Mouse (Mus musculus) CD4-positive, CD25-positive, alpha-beta regulatory T cell, adult 9 weeks (primary cell): ENCODE results near the gene Flna. TPM values are rescaled to one million over a fixed set of nuclear protein-coding genes. Genes with fewer than 3 reads are reported as not detected.

Source experiments
- polyA plus RNA-seq: library from polyadenylated mRNA; unstranded; fragments of 100-300 nt; shearing (Covaris generic); gene quantifications from one replicate; pipeline ENCODE4 v1.2.1, GENCODE M21; 2017

Flna gene
- polyA plus RNA-seq = 379 TPM

DNA sequence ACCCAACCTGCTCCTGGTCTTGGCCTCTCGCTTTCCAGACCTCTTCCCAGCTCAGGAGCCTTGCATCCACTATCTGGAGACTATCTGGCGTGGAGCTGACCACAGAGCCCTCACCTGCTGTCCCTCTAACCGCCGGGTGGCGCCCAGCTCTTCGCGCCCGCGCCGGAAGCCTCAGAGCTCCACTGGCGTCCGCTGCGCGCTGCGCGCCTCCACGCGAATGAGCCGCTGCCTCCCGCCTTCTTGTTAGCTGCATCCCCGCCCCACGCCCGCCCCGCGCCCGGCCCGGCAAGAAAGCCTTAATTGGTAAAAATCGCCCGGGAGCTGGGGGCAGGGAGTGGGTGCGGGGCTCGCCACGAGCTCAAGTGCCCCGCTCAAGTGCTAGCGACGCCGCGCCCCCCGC lies at the start of gene Flna:
Gene Flna (minus strand): TSS at position 206 of the 400 bp plus-strand sequence.

DNA sequence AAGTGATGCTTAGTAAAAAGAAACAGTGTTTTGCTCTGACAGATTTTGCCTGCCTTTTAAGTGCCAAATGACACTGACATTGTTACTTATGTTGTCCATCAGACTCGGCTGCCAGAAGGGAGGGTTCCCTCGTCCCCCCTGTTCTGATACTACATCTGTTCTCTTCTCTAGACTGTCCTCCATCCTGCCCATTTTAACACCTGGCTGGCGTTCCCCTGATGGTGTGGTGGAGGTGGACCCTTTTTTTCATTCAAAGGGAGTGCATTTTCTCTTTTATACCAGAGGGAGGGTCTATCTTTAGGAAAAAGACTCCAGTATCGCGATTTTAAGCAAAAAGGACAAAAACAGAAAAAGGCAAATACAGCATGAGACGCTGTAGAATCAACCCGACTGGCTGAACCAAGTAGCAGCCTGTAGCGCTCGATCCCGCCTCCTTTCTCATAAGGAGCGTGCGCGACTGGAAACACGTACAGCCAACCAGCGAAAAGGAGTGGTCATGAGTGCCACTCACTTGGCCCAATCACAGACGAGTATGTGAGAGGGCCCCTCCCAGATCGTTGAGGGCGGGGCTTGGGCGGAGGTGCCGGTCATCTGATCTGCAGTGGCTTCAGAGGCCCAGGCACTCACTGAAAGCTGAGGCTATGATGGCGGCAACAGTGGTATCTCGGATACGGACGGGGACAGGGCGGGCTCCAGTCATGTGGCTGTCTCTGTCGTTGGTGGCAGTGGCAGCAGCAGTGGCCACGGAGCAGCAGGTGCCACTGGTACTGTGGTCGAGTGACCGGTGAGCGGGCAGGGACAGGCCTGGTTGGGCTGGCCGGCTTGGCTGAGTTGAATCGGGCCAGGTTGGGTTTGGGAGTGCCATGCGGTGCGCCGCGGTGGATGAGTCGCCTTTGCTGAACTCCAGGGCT lies 47.2 kb upstream of the Flna start, which contains the start of gene Atp6ap1:
Gene Atp6ap1 (plus strand): TSS at position 560 of the 911 bp plus-strand sequence.

DNA sequence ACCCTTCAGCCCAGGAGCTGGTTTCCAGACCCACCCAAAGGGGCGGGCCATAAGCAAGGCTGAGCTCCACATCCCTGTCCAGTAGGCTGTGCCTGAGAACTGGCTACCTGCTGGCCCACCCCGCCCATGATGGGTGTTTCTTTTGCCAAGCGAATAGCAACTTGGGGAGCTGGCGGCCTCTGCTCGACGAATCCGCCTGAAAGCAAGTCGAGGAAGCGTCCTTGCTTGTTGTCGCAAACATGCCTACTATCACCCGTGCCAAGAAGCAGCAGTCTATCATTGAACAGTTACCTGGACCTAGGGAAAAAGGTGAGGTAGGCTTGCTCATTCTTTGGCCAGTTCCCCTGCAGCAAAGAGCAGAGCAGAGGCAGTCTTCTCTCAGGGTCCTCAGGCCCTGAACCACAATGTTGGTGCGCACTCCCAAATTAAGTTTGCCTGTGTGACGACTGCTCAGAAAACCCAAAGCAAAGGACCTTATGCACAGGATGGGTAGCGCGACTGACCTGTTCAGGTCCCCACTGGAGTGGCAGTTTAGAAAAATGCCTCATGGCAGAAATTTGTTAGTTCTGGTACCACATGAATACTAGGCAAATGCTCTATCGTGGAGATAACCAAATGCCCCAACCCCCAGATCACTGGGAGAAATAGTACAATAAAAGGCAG lies 32.2 kb upstream of the Flna start, which contains the start of the genes Taz and Dnase1l1:
Gene Taz (plus strand): TSS at position 181 of the 663 bp plus-strand sequence.
Gene Dnase1l1 (minus strand): TSS at position 606 of the 663 bp plus-strand sequence.

DNA sequence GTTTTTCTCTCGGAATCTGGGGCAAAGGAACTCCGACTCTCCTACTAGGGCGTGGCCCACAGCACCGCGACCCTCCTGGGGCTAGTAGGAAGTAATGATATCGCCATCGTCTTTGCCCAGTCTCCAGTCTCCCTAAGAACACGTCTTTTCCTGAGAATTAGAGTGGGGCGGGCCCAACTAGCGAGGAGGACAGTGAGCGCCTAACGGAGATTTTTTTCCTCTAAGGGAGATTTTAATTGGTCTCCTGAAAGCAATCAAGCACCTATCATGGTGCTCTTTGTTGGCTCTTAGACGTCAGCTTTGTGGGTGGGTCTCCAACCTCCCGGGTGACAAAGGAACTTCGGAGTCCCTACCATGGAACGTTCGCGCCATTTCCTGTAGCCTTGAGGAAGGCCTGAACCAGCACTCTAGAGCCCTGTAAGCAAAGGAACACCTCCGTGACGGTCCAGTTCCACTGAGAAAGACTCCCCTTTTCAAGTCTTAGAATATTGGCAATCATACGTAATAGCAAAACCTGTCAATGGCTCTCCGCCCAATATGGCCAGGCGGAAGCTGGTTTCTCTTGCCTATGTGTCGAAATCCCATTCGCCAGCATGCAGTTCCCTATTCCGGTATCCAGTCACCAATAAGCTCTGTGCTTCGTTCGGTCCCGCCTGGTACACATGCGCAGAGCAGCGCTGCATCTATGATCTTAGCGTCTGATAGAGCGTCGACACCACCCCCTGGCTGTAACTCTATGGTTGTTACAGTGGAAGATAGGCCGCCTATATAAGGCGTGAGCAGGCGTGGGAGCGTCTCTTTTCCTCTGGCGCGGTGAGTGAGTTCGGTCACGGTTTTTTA lies 20.7 kb upstream of the Flna start, which contains the start of gene Rpl10:
Gene Rpl10 (plus strand): TSS at position 751 of the 840 bp plus-strand sequence.

DNA sequence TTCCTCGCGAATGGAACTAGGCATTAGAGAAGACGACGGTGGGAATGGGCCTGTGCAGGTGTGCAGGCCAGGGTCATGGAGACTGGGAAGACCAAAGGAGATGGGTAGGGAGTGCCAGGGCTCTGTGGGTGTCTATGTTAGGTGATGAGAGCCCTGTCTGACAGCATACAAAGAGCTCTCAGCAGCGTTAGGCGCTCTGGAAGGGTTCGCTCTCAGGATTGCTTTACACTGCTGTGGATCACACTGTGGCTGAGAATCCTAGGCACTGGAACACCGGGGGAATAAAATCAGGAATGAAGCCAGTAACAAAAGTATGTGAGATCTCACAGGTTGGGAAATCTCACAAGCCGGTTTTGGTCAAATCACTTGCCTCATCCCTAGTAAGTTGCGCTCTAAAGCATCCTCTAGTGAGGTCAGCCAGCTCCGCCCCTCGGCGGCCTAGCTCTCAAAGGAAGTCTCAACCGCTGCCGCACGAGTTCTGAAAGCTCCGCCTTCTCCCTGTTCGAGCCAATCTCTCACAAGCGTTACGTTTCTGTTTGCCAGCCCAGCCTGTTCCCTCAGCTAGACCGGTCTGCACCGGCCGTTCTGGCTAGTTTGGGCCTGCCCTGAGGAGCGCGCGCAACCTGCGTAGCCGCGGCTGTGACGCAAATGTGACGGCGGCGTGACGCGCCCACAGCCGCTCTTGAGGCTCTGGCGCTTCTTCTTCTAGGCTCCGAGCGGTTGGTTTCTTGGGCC lies 4.7 kb upstream of the Flna start, which contains the start of gene Emd:
Gene Emd (plus strand): TSS at position 535 of the 735 bp plus-strand sequence.

DNA sequence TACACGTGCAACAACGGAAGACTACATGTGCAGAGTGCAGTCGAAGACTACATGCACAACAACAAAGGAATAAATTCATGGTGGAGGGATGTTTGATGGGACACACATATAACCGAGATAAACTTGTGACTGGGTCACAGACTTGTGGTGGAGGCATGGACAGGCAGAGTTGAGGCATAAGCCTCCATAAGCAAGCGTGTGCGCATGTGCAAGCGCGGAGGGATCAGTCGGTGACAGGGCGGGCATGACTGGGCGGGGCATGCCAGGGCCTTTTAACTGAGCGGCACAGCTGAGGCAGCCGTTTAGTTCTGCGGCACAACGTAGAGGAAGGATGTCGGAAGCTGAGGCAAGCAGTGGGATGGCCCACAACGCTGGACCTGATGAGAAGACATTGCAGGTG lies 72.7 kb downstream of the Flna start, which contains the start of gene Tktl1:
Gene Tktl1 (plus strand): TSS at position 301 of the 400 bp plus-strand sequence.

Other genes starting within 250 kb of the Flna start
- gene Irak1, start 225.9 kb downstream of the Flna start, polyA plus RNA-seq = 20.0 TPM
- gene Opn1mw, start 122.4 kb downstream of the Flna start, polyA plus RNA-seq = not detected
- 38.4 TPM for gene Mecp2, start 114.5 kb downstream of the Flna start, polyA plus RNA-seq
- not detected for gene Tex28, start 82.0 kb downstream of the Flna start, polyA plus RNA-seq
- gene Tktl1, start 72.6 kb downstream of the Flna start, polyA plus RNA-seq = 1.5 TPM
- gene Emd, start 4.9 kb upstream of the Flna start, polyA plus RNA-seq = 70.3 TPM
- 91.2 TPM for gene Rpl10, start 21.0 kb upstream of the Flna start, polyA plus RNA-seq
- 187 TPM for gene Taz, start 32.1 kb upstream of the Flna start, polyA plus RNA-seq
- gene Dnase1l1, start 32.5 kb upstream of the Flna start, polyA plus RNA-seq = 34.0 TPM
- 197 TPM for gene Atp6ap1, start 47.3 kb upstream of the Flna start, polyA plus RNA-seq
- gene Gdi1, start 55.2 kb upstream of the Flna start, polyA plus RNA-seq = 309 TPM
- gene Fam50a, start 63.2 kb upstream of the Flna start, polyA plus RNA-seq = 31.0 TPM
- 5.7 TPM for gene Plxna3, start 79.2 kb upstream of the Flna start, polyA plus RNA-seq
- 71.9 TPM for gene Lage3, start 103.8 kb upstream of the Flna start, polyA plus RNA-seq
- gene Ubl4a, start 123.4 kb upstream of the Flna start, polyA plus RNA-seq = 75.1 TPM
- gene Slc10a3, start 123.5 kb upstream of the Flna start, polyA plus RNA-seq = 45.3 TPM
- gene Fam3a, start 143.5 kb upstream of the Flna start, polyA plus RNA-seq = 44.4 TPM
- gene Ikbkg, start 143.5 kb upstream of the Flna start, polyA plus RNA-seq = 57.9 TPM
- 64.6 TPM for gene G6pdx, start 179.4 kb upstream of the Flna start, polyA plus RNA-seq
- not detected for gene Gm6880, start 231.6 kb upstream of the Flna start, polyA plus RNA-seq